Mouse (Mus musculus) lung, postnatal 25 days (tissue): Measurements from ENCODE around the gene Ireb2.
"Not testable (repeated sequence)": the region's sequence is repeated elsewhere in the genome, so short reads cannot be mapped to it uniquely, and the experiment has no call there.

Source experiments
- DNase-seq: peaks from one replicate; pipeline ENCODE4 v3.0.0; 2022; ENCODE audit warnings: low spot score

Ireb2 gene

GRCm38 (mm10) chr9:54909446-54909845 lies 45.9 kb downstream of the Ireb2 start:
- no peak for DNase-seq

- DNase-seq: no peak
These were observed 52.0 kb downstream of the Ireb2 start for GRCm38 (mm10) chr9:54915576-54915975.

- DNase-seq: no peak
These were observed 52.8 kb downstream of the Ireb2 start for GRCm38 (mm10) chr9:54916401-54916800.

- DNase-seq: peak; percentile 94
These were observed 53.6 kb downstream of the Ireb2 start, which contains the start of gene Hykk for GRCm38 (mm10) chr9:54917010-54917677. TSS of gene Hykk (plus strand) at chr9:54917283.

- DNase-seq: no peak
These were observed 54.6 kb downstream of the Ireb2 start for GRCm38 (mm10) chr9:54918191-54918590.

- DNase-seq: peak; percentile 53
These were observed 55.2 kb downstream of the Ireb2 start for GRCm38 (mm10) chr9:54918781-54919180.

GRCm38 (mm10) chr9:54919946-54920345 lies 56.4 kb downstream of the Ireb2 start:
- no peak for DNase-seq

GRCm38 (mm10) chr9:54930741-54931140 lies 67.2 kb downstream of the Ireb2 start:
- DNase-seq: no peak

GRCm38 (mm10) chr9:54931765-54932164 lies 68.2 kb downstream of the Ireb2 start:
- no peak for DNase-seq

- DNase-seq: no peak
These were observed 68.8 kb downstream of the Ireb2 start for GRCm38 (mm10) chr9:54932379-54932778.

- DNase-seq: no peak
These were observed 78.5 kb downstream of the Ireb2 start for GRCm38 (mm10) chr9:54942071-54942470.

GRCm38 (mm10) chr9:54944467-54944866 lies 80.9 kb downstream of the Ireb2 start:
- DNase-seq: no peak

GRCm38 (mm10) chr9:54946256-54946655 lies 82.7 kb downstream of the Ireb2 start:
- no peak for DNase-seq

- DNase-seq: no peak
These were observed 85.9 kb downstream of the Ireb2 start for GRCm38 (mm10) chr9:54949465-54949864.

GRCm38 (mm10) chr9:54950162-54950561 lies 86.6 kb downstream of the Ireb2 start:
- not testable (repeated sequence) for DNase-seq

GRCm38 (mm10) chr9:54950575-54951321 lies 87.2 kb downstream of the Ireb2 start, which contains the start of the genes Psma4 and AY074887:
TSS of gene Psma4 (plus strand) at chr9:54950790.
TSS of gene AY074887 (minus strand) at chr9:54950998.
- DNase-seq: peak; percentile 92

- no peak for DNase-seq
These were observed 97.5 kb downstream of the Ireb2 start for GRCm38 (mm10) chr9:54961059-54961458.
